Mouse (Mus musculus) Muller cell, postnatal 12 days (primary cell): ENCODE measurements around the gene Ano6.

Experiments used
- DNase-seq: peaks from one replicate; pipeline ENCODE4 v3.0.0-alpha.2; 2015; ENCODE audit errors: inconsistent ontology term

Gene Ano6

GRCm38 (mm10) chr15:95767825-95768224 is 22.8 kb upstream of the Ano6 start:
- DNase-seq: no peak

- no peak for DNase-seq
Measured at GRCm38 (mm10) chr15:95768703-95769102, 21.9 kb upstream of the Ano6 start.

- no peak for DNase-seq
Measured at GRCm38 (mm10) chr15:95769576-95769975, 21.1 kb upstream of the Ano6 start.

- DNase-seq: no peak
Measured at GRCm38 (mm10) chr15:95770307-95770706, 20.3 kb upstream of the Ano6 start.

GRCm38 (mm10) chr15:95772374-95772773 is 18.3 kb upstream of the Ano6 start:
- no peak for DNase-seq

- DNase-seq: no peak
Measured at GRCm38 (mm10) chr15:95772861-95773836, 17.5 kb upstream of the Ano6 start.

GRCm38 (mm10) chr15:95774197-95774596 is 16.4 kb upstream of the Ano6 start:
- no peak for DNase-seq

- DNase-seq: no peak
Measured at GRCm38 (mm10) chr15:95774674-95775414, 15.8 kb upstream of the Ano6 start.

GRCm38 (mm10) chr15:95777743-95778142 is 12.9 kb upstream of the Ano6 start:
- no peak for DNase-seq

GRCm38 (mm10) chr15:95778710-95779109 is 11.9 kb upstream of the Ano6 start:
- no peak for DNase-seq

- DNase-seq: no peak
Measured at GRCm38 (mm10) chr15:95786624-95787023, 4.0 kb upstream of the Ano6 start.

- DNase-seq: no peak
Measured at GRCm38 (mm10) chr15:95787578-95787977, 3.1 kb upstream of the Ano6 start.

GRCm38 (mm10) chr15:95789562-95790528 is 798 bp upstream of the Ano6 start:
- no peak for DNase-seq

- DNase-seq: peak; percentile 58
Measured at GRCm38 (mm10) chr15:95791141-95791791, 623 bp downstream of the Ano6 start.

GRCm38 (mm10) chr15:95791855-95792254 is 1.2 kb downstream of the Ano6 start:
- DNase-seq: no peak

GRCm38 (mm10) chr15:95792261-95793260 is 1.9 kb downstream of the Ano6 start:
- DNase-seq: no peak

- no peak for DNase-seq
Measured at GRCm38 (mm10) chr15:95793748-95794491, 3.3 kb downstream of the Ano6 start.

GRCm38 (mm10) chr15:95794611-95795565 is 4.2 kb downstream of the Ano6 start:
- DNase-seq: peak; percentile 36
